Mouse (Mus musculus) intestine, embryonic 14.5 days (tissue): ENCODE measurements at regions not wholly inside any gene's neighbourhood (a gene's known extent, or its start where the extent isn't known, plus 50 kb on each side); places are given as distances from the start of the nearest gene placed in this dataset.

ENCODE experiments used
- ATAC-seq: fragments of 200-750 bp; cut with Nextera tagmentation; replicated peaks from 2 replicates; pipeline ENCODE4 v1.8.0; 2017; ENCODE audit warnings: low read depth, moderate number of reproducible peaks, moderate TSS enrichment, moderate library complexity; ENCODE audit not compliant: low FRiP score, low TSS enrichment
- DNase-seq: peaks from one replicate; pipeline ENCODE4 v3.0.0-alpha.2; 2018; ENCODE audit warnings: low spot score
- H3K27ac ChIP-seq: fragments of 300-500 bp; sonication (generic); 2 replicates; pipeline ENCODE4 v1.5.1; 2014; ENCODE audit warnings: low read depth, mild to moderate bottlenecking, control low read depth
- H3K27me3 ChIP-seq: fragments of 300-500 bp; sonication (generic); replicated peaks from 2 replicates; pipeline ENCODE4 v1.6.1; 2014; ENCODE audit warnings: low read length, control low read depth; ENCODE audit not compliant: control insufficient read depth, insufficient read depth
- H3K36me3 ChIP-seq: fragments of 300-500 bp; sonication (generic); 2 replicates; pipeline ENCODE4 v1.6.1; 2014; ENCODE audit warnings: low read length, control low read depth; ENCODE audit not compliant: control insufficient read depth, insufficient read depth
- H3K4me1 ChIP-seq: fragments of 300-500 bp; sonication (generic); replicated peaks from 2 replicates; pipeline ENCODE4 v1.6.1; 2014; ENCODE audit warnings: low read length, control low read depth, mixed read lengths; ENCODE audit not compliant: control insufficient read depth, insufficient read depth
- H3K4me2 ChIP-seq: fragments of 300-500 bp; sonication (generic); 2 replicates; pipeline ENCODE4 v1.6.1; 2014; ENCODE audit warnings: low read length
- H3K4me3 ChIP-seq: fragments of 300-500 bp; sonication (generic); 2 replicates; pipeline ENCODE4 v1.5.1; 2014; ENCODE audit warnings: low read depth, low read length, control low read depth, mixed read lengths
- H3K9ac ChIP-seq: fragments of 300-500 bp; sonication (generic); 2 replicates; pipeline ENCODE4 v1.6.1; 2014; ENCODE audit warnings: mild to moderate bottlenecking, low read length
- H3K9me3 ChIP-seq: fragments of 300-500 bp; sonication (generic); 2 replicates; pipeline ENCODE4 v1.6.1; 2016; ENCODE audit warnings: low read length, control low read depth; ENCODE audit not compliant: control insufficient read depth
- WGBS: fragments of 180-500 bp; shearing (Covaris S2); extraction: QIAGEN DNeasy Blood & Tissue Kit; methylation state at CpG from one replicate; pipeline ENCODE4 v1.1.7; 2014; 5-methylcytosine and 5-hydroxymethylcytosine counted together

DNA sequence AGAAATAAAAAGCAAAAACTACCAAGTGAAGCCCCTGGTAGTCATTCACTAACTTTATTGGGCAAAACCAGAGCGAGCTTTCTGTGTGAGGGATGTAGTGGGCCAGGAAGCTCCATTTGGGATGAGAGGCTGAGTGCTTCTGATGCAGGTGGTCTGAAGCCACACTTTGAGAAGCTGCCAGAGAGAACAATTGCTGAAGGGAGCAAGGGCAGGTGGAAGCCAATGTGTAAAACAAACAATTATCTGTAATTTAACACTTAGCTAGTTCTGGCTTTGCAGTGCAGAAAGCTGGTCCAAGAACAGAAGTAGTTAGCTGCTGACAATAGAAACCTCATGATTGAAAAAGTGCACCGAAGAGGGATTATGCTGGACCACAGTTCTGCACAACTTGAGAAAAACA lies 284.1 kb upstream of the Sema6d start:
- H3K4me2 ChIP-seq: no peak overlapping the region
- H3K4me1 ChIP-seq: no peaks in the 10 kb centered on the region
- no peak overlapping the region for H3K9ac ChIP-seq
- H3K27me3 ChIP-seq: no peaks in the 10 kb centered on the region
- H3K27ac ChIP-seq: no peak overlapping the region
- DNase-seq (no peak), ATAC-seq (no peak)
- no peaks in the 10 kb centered on the region for H3K36me3 ChIP-seq
- no peaks in the 10 kb centered on the region for H3K9me3 ChIP-seq
- WGBS: 86% methylated on average over 2 of the region's 2 CpGs
- no peak overlapping the region for H3K4me3 ChIP-seq

DNA sequence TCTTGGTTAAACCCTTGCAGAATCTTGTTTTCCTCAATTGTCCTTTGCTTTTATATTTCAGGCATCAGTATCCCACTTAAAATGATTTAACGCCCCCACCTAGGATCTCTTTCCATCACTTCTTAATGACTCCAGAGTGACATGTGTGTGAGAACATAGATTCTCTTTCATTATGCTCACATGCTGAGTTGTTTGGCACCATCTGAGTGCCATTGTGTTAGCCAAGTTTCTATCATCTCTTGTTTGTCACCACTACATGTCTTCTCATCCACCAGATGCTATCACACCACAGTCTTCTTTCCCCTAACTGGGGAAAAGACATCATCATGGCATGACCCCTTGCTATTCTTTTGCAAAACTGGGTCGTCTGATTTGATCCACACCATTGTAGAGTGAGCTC lies 283.4 kb upstream of the Sema6d start:
- Histone ChIP-seq H3K27me3 (no peaks in the 10 kb centered on the region), H3K27ac (no peak overlapping the region), H3K4me1 (no peaks in the 10 kb centered on the region), H3K36me3 (no peaks in the 10 kb centered on the region), H3K4me2 (no peak overlapping the region), H3K9ac (no peak overlapping the region), H3K9me3 (no peaks in the 10 kb centered on the region), H3K4me3 (no peak overlapping the region)
- 79% methylated on average over 2 of the region's 2 CpGs for WGBS
- no peak for DNase-seq
- ATAC-seq: no peak

DNA sequence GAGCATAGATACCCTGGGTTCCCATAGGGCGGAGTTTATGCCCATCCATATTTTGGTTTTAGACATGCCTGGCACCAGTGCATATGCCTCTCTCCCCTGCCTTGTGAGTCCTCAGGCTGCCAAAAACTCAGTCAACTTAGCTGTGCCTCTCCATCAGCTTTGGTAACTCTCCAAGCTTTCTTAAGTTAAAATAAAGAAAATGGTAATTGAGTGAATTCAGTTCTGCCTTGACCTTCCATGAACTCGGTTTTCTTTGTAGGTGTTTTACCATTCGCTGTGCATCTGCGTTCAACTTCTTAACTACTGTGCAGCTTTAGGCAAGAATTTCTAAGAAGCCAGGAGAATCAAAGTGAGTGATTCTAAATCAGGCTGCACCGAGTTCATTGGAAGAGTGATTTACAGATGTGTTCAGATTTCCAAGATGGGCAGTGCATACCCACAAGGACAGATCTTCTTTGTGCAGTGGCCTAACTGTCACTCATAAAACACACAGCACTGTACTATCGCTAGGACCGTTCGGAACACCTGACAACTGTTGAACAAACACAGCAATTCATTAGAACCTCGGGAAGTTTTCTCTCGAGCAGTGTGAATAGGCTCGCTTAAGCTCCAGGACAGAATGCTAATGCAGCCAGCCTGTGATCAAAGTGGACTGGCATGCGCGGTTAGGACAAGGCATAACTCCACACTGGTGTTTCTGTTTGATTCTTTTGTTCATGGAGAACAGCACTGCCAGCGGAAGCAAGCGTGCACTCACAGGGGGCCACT lies 276.4 kb upstream of the Sema6d start:
- Histone ChIP-seq H3K4me2 (no peak overlapping the region), H3K27me3 (no peaks in the 10 kb centered on the region), H3K9me3 (no peaks in the 10 kb centered on the region), H3K4me1 (no peaks in the 10 kb centered on the region), H3K36me3 (no peaks in the 10 kb centered on the region), H3K9ac (no peak overlapping the region), H3K27ac (no peak overlapping the region), H3K4me3 (no peak overlapping the region)
- DNase-seq (no peak), ATAC-seq (no peak)
- 68% methylated on average over 15 of the region's 15 CpGs for WGBS

DNA sequence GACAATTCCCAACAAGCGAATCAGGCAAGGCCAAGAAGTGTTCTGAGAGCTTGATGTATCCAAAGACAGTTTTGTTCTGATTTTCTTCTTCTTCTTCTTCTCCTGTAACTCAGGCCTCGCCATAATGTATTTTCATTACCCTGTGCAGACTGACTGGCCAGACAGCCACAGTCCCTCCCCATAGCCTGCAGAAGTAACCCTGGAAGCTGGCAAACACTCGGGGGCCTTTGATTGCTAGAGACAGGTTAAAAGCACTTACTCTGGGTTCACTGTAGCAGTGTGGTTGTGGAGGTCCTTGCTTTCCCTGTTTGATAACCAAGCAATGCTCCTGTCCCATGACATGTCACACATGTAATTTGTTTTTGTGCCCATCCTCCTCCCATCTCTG lies 275.8 kb upstream of the Sema6d start:
- DNase-seq (no peak), ATAC-seq (no peak)
- 65% methylated on average over 3 of the region's 3 CpGs for WGBS
- H3K4me1 ChIP-seq: no peaks in the 10 kb centered on the region
- H3K9me3 ChIP-seq: no peaks in the 10 kb centered on the region
- H3K4me3 ChIP-seq: no peak overlapping the region
- H3K27ac ChIP-seq: no peak overlapping the region
- H3K36me3 ChIP-seq: no peaks in the 10 kb centered on the region
- no peak overlapping the region for H3K4me2 ChIP-seq
- no peak overlapping the region for H3K9ac ChIP-seq
- no peaks in the 10 kb centered on the region for H3K27me3 ChIP-seq

DNA sequence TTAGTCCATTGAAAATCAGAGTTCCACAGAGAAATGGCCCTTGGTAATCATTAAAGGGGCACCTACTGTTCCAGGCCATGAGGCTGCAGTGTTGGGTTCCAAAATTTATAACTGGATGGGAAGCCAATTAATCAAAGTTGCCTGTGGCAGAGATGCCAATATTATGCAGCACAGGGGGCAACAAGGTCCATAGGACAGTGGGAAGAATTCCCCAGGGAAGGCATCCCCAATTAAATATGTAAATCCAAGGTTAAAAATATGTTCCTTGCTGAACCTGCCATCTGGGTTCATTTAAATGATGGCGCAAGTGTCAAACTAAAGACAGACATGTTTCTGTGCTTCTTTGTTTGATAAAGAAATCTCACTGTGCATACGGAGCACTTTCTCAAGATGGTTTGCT lies 273.1 kb upstream of the Sema6d start:
- H3K4me2 ChIP-seq: no peak overlapping the region
- ATAC-seq: no peak
- H3K36me3 ChIP-seq: no peaks in the 10 kb centered on the region
- H3K9me3 ChIP-seq: no peaks in the 10 kb centered on the region
- no peak overlapping the region for H3K4me3 ChIP-seq
- H3K9ac ChIP-seq: no peak overlapping the region
- DNase-seq: no peak
- H3K27ac ChIP-seq: no peak overlapping the region
- WGBS: 85% methylated on average over 2 of the region's 2 CpGs
- H3K4me1 ChIP-seq: no peaks in the 10 kb centered on the region
- H3K27me3 ChIP-seq: no peaks in the 10 kb centered on the region

DNA sequence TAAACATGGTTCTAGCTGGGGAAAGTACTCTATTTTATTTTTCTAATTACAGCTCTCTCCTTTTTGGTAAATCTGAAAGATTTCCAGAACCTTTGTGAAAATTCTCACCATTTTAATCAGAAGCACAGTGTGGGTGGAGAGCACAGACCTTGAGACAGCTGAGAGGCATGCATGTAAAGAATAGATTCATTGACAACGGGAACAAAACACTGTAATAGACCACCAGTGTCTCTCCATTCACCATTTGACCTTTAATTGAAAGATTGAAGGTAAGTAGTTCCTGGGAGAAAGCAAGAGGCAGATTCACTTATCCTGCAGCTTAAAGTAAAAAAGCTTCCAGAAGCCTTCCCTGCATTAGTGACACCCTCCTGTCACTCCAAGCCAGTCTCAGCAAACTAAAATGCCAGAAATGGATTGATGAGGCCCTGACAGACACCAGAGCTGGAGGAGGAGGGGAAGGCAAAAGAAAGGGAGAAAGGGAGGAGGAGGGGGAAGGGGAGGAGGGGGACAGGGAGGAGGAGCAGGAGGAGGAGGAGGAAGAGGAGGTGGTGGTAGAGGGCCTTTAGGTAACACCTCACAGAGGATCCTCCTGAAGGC lies 256.1 kb upstream of the Sema6d start:
- DNase-seq: no peak
- Histone ChIP-seq H3K27me3 (no peaks in the 10 kb centered on the region), H3K9ac (no peak overlapping the region), H3K9me3 (no peaks in the 10 kb centered on the region), H3K27ac (no peak overlapping the region), H3K4me3 (no peak overlapping the region), H3K4me2 (no peak overlapping the region), H3K4me1 (no peaks in the 10 kb centered on the region), H3K36me3 (no peaks in the 10 kb centered on the region)
- 47% methylated on average over 1 of the region's 1 CpGs for WGBS
- no peak for ATAC-seq
